Mouse (Mus musculus): Measurements from ENCODE around the gene Vtn. TPM values are rescaled to one million over a fixed set of nuclear protein-coding genes. Genes with fewer than 3 reads are reported as not detected.

The Vtn gene
- 1.2 and 10.2 TPM in 2 replicates for polyA plus RNA-seq (2015; fragmentation: Nextera tagmentation; extraction: Ambion mirVana)

DNA sequence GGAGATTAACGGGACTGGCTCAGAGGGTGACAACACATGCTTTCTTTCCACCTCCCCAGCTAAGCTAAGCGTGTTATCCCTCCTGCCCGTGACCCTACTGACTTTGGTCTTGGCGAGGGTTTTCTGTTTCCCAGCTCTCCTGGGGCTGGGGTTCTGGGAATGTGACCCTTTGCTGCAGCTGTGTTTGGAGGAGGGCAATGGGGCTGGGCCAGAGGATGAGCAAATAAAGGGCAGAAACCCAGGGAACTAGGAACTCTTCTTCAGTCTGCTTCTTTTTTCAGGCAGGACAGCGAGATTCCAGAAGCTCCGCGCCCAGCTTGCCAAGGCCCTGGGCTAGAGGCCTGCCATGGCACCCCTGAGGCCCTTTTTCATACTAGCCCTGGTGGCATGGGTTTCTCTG, at the start of gene Vtn:
Gene Vtn, plus strand, starts transcription at position 88 of the 400 bp plus-strand sequence.
- H3K4me1 ChIP-seq: peaks cover 15% of the 10 kb centered on the region
- no peak for ATAC-seq (ENCODE audit: borderline replicate concordance, extremely low read depth, low FRiP score, low TSS enrichment)
- H3K9me3 ChIP-seq: no peaks in the 10 kb centered on the region
- no peak within 1 kb of the TSS for H3K27ac ChIP-seq
- H3K9ac ChIP-seq: no peak within 1 kb of the TSS
- H3K36me3 ChIP-seq: no peaks in the 10 kb centered on the region
- WGBS: 33% methylated on average over 7 of the region's 7 CpGs
- peak within 1 kb of the TSS; percentile 96 for H3K4me2 ChIP-seq
- peaks cover 71% of the 10 kb centered on the region for H3K27me3 ChIP-seq
- H3K4me3 ChIP-seq: peak within 1 kb of the TSS; percentile 48

DNA sequence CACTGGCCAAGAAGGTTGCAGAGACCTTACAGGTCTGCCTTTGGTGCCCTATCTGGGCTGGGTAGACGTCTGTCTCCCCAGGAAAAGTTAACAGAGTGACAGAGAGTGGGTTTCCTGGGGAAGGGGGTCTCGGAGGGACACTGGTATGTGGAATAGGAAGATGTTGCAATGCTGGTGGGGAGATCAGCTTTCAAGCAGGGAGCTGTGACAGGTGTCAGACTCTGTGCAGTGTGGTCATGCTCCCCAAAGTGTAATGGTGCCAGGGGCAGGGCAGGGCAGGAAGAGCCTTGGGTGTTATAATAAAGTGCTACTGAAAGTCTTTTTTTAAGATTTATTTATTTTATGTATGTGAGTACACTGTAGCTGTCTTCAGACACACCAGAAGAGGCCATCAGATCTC, 48.6 kb upstream of the Vtn start:
- Histone ChIP-seq H3K4me1 (no peaks in the 10 kb centered on the region), H3K9me3 (no peaks in the 10 kb centered on the region), H3K9ac (no peak overlapping the region), H3K4me2 (no peak overlapping the region), H3K27ac (no peak overlapping the region), H3K4me3 (no peak overlapping the region), H3K36me3 (no peaks in the 10 kb centered on the region), H3K27me3 (no peaks in the 10 kb centered on the region)
- WGBS: 34% methylated on average over 2 of the region's 2 CpGs
- ATAC-seq (ENCODE audit: borderline replicate concordance, extremely low read depth, low FRiP score, low TSS enrichment): no peak

DNA sequence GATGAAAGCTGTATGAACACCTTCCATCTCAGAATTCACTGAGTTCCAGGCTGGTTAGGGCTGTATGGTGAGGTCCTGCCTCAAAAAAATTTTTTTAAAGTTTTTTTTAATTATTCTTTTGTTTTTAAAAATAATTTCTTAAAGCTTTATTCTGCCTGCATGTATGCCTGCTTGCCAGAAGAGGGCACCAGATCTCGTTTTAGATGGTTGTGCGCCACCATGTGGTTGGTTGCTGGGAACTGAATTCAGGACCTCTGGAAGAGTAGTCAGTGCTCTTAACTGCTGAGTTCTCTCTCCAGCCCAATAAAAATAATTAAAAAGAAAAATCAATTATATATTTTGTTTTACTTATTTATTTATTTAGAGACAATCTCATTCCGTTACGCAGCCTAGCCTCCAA, 45.2 kb upstream of the Vtn start:
- Histone ChIP-seq H3K9ac (no peak overlapping the region), H3K4me3 (no peak overlapping the region), H3K9me3 (no peaks in the 10 kb centered on the region), H3K36me3 (no peaks in the 10 kb centered on the region), H3K27me3 (peaks cover 5% of the 10 kb centered on the region; the same call in 1 of the 2 replicates), H3K4me2 (no peak overlapping the region), H3K27ac (no peak overlapping the region), H3K4me1 (no peaks in the 10 kb centered on the region)
- WGBS: 18% methylated on average over 4 of the region's 4 CpGs
- no peak for ATAC-seq (ENCODE audit: borderline replicate concordance, extremely low read depth, low FRiP score, low TSS enrichment)

DNA sequence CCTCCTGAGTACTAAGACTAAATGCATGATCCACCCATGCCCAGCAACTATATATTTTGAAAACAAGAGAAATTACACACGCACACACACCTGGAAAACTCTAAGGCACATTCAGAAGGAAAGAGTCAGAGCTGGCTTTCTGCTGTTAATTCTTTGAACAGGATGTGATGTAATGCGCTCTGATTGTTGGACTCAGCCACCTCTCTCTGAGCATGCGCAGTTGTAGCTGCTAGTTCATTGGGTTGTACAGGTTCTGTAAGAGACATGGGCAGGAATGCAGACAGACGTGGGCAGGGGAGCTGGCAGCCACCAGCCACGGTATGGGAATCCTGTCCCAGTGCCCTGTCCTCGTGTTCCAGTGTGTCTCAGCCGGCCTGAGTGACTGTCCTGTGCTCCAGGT, 44.6 kb upstream of the Vtn start:
- Histone ChIP-seq H3K9ac (no peak overlapping the region), H3K4me1 (no peaks in the 10 kb centered on the region), H3K9me3 (no peaks in the 10 kb centered on the region), H3K4me3 (no peak overlapping the region), H3K36me3 (no peaks in the 10 kb centered on the region), H3K4me2 (no peak overlapping the region), H3K27ac (no peak overlapping the region), H3K27me3 (peaks cover 5% of the 10 kb centered on the region; the same call in 1 of the 2 replicates)
- no peak for ATAC-seq (ENCODE audit: borderline replicate concordance, extremely low read depth, low FRiP score, low TSS enrichment)
- 62% methylated on average over 7 of the region's 7 CpGs for WGBS

DNA sequence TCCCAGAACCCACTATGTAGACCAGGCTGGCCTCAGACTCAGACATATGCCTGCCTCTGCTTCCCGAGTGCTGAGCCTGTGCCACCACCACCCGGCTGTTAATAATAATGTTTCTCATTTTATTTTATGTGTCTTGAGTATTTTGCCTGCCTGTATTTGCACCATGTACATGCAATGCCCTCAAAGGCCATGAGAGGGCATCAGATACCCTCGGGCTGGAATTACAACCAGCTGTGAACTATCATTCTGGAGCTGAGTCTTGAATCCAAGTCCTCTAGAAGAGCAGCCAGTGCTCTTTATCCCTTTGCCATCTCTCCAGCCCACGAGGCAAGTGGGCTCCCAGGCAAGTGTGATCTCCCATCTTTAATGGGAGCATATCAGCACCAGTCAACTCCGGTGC, 43.6 kb upstream of the Vtn start:
- no peaks in the 10 kb centered on the region for H3K9me3 ChIP-seq
- no peaks in the 10 kb centered on the region for H3K36me3 ChIP-seq
- H3K9ac ChIP-seq: no peak overlapping the region
- no peak overlapping the region for H3K27ac ChIP-seq
- H3K4me3 ChIP-seq: no peak overlapping the region
- no peaks in the 10 kb centered on the region for H3K4me1 ChIP-seq
- H3K27me3 ChIP-seq: peaks cover 5% of the 10 kb centered on the region; the same call in 1 of the 2 replicates
- no peak for ATAC-seq (ENCODE audit: borderline replicate concordance, extremely low read depth, low FRiP score, low TSS enrichment)
- 26% methylated on average over 5 of the region's 5 CpGs for WGBS
- H3K4me2 ChIP-seq: no peak overlapping the region

DNA sequence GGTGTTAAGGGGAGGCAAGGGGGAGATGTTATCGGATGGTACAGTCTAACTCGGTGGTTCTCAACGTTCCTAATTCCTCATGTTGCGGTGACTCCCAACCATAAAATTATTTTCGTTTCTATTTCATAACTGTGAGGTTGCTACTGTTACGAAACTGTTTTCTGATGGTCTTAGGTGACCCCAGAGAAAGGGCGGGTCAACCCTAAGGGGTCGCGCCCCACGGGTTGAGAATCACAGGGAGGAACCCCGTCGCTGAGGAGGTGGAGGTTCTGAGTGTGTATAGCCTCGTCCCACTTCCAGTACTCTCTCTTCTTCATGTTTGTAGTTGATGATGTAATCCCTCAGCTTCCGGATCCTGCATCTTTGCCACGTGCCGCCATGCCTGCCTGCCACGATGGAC, 40.2 kb upstream of the Vtn start:
- no peak overlapping the region for H3K27ac ChIP-seq
- H3K9ac ChIP-seq: no peak overlapping the region
- peaks cover 5% of the 10 kb centered on the region; the same call in 1 of the 2 replicates for H3K27me3 ChIP-seq
- no peaks in the 10 kb centered on the region for H3K36me3 ChIP-seq
- H3K4me2 ChIP-seq: no peak overlapping the region
- 76% methylated on average over 17 of the region's 17 CpGs for WGBS
- H3K9me3 ChIP-seq: no peaks in the 10 kb centered on the region
- H3K4me1 ChIP-seq: no peaks in the 10 kb centered on the region
- ATAC-seq (ENCODE audit: borderline replicate concordance, extremely low read depth, low FRiP score, low TSS enrichment): no peak
- H3K4me3 ChIP-seq: no peak overlapping the region

DNA sequence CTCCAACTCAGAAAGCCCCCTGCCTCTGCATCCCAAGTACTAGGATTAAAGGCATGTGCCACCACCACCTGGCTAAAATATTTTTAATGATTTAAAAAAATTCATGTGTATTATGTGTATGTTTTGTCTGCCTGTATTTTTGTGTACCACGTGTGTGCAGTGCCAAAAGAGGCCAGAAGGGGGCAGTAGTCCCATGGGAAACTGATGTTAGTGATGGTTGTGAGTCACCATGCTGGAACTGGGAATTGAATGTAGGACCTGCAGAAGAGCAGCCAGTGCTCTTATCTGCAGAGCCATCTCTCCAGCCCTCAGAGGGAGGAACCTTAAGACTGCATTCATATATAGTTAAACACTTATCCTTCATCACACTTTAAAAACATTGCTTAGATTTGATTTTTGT, 37.0 kb upstream of the Vtn start:
- Histone ChIP-seq H3K27ac (no peak overlapping the region), H3K4me2 (no peak overlapping the region), H3K27me3 (no peaks in the 10 kb centered on the region), H3K9me3 (no peaks in the 10 kb centered on the region), H3K36me3 (no peaks in the 10 kb centered on the region), H3K4me3 (no peak overlapping the region), H3K4me1 (peaks cover 14% of the 10 kb centered on the region), H3K9ac (no peak overlapping the region)
- ATAC-seq (ENCODE audit: borderline replicate concordance, extremely low read depth, low FRiP score, low TSS enrichment): no peak
- 65% methylated on average over 1 of the region's 1 CpGs for WGBS

DNA sequence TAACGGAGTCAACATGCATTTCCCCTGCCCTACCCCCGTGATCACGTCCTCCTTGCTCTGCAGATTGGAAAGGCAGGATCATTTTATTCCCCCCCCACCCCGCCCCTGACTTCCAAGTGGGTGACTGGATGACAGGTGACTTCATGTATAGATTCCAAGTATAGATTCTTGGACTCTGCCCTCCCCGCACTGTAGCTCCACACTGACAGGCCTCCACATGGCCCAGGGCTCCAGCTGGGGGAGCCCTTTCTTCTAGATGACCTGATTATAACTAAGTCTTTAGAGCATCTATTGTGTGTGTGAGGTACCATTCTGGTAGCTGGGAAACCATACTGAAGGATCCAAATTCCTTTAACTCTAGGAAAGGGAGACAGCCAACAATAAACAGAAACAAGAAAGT, 36.2 kb upstream of the Vtn start:
- no peak overlapping the region for H3K9ac ChIP-seq
- no peak for ATAC-seq (ENCODE audit: borderline replicate concordance, extremely low read depth, low FRiP score, low TSS enrichment)
- H3K4me3 ChIP-seq: no peak overlapping the region
- H3K36me3 ChIP-seq: no peaks in the 10 kb centered on the region
- H3K27me3 ChIP-seq: no peaks in the 10 kb centered on the region
- H3K4me2 ChIP-seq: no peak overlapping the region
- peaks cover 14% of the 10 kb centered on the region for H3K4me1 ChIP-seq
- no peaks in the 10 kb centered on the region for H3K9me3 ChIP-seq
- no peak overlapping the region for H3K27ac ChIP-seq
- WGBS: 85% methylated on average over 5 of the region's 5 CpGs

DNA sequence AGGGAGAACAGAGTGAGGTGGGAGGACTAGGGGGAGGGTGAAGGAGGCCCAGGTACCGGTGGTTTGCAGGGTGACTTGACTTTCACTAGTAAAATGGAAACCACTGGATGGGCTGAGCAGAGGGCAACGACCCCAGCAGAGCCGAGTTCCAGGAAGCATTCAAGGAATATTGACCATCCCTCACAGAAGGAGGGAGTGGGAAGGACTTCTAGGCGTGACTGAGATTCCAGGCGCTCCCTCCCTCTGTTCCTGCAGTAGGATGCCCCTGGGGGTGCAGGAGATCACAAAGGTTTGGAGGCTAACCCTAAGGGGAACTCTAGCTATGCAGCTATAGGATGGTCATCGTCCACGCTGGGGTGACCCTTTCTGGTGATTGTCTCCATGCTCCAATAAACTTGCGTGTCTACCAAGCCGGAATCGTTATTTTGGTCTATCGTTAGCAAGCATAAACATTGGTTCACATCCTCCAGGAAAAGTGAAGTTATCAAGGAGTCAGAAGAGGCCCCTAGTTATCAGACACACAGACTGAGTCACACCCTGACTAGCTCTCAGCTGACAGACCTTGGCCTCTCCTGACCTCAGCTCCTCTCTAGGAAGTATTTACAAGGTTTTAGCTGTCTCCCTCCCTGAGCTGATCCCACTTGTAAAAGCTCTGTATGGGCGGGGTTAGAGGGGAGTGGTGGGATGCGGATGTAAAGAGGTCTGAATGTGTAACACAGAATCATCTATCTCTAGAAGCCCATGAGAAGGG, 35.4 kb upstream of the Vtn start:
- WGBS: 54% methylated on average over 13 of the region's 13 CpGs
- Histone ChIP-seq H3K4me2 (no peak overlapping the region), H3K4me1 (peaks cover 14% of the 10 kb centered on the region), H3K27me3 (no peaks in the 10 kb centered on the region), H3K4me3 (no peak overlapping the region), H3K27ac (no peak overlapping the region), H3K9me3 (no peaks in the 10 kb centered on the region), H3K9ac (no peak overlapping the region), H3K36me3 (no peaks in the 10 kb centered on the region)
- no peak for ATAC-seq (ENCODE audit: borderline replicate concordance, extremely low read depth, low FRiP score, low TSS enrichment)

DNA sequence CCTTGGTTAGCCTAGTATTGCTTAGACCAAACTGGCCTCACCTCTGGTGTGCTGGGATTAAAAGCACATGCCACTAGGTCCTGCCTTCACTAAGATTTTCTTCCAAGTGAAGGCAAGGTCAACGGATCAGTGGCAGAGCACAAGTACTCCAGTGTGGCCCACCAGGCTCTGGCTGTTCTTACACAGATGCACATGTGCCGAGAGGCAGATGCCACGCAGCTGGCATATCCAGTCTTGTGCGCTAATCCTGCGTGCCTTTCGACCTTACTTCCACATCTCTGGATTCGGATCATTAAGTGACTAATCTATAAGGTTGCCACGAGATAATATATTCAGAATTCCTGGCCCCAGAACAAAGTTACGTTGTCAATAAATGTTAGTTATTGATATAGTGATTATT, 33.8 kb upstream of the Vtn start:
- 23% methylated on average over 9 of the region's 9 CpGs for WGBS
- Histone ChIP-seq H3K9me3 (no peaks in the 10 kb centered on the region), H3K27ac (no peak overlapping the region; the same call in 1 of the 2 replicates), H3K36me3 (no peaks in the 10 kb centered on the region), H3K4me1 (peaks cover 14% of the 10 kb centered on the region), H3K4me3 (peak overlapping the region; percentile 85), H3K4me2 (peak overlapping the region; percentile 95), H3K27me3 (no peaks in the 10 kb centered on the region), H3K9ac (peak overlapping the region; percentile 82; the same call in 1 of the 2 replicates)
- no peak for ATAC-seq (ENCODE audit: borderline replicate concordance, extremely low read depth, low FRiP score, low TSS enrichment)

DNA sequence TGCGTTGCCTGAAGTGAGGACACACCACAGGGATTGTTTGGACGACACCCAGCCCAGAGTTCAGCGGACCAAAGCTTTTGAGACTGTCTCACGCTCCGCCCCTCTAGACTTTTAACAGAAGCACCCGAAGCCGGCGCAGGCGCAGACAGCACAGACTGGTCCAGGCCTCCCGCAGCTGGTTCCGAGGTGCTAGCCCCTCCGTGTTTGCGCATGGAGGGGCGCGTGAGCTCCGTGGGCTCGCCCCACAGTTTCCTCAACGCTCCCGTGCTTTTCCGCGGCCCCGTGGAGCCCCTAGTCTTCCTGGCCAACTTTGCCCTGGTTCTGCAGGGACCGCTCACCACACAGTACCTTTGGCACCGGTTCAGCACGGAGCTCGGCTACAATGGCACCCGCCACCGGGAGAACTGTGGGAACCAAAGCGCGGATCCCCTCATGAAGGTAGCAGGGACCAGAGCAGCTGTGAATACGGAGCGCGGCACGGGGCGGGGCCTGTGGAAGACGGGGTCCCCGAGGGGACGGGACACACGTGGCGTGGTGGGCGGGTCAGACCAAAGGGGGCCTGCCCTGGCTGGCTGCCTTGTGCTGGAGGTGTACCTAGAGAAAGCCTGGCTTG, 33.2 kb upstream of the Vtn start, which contains the start of gene Slc46a1:
Gene Slc46a1, plus strand, starts transcription at position 130 of the 613 bp plus-strand sequence.
- peak within 1 kb of the TSS; percentile 95 for H3K27ac ChIP-seq
- H3K9ac ChIP-seq: peak within 1 kb of the TSS; percentile 82
- peaks cover 14% of the 10 kb centered on the region for H3K4me1 ChIP-seq
- no peaks in the 10 kb centered on the region for H3K9me3 ChIP-seq
- H3K4me3 ChIP-seq: peak within 1 kb of the TSS; percentile 85
- no peaks in the 10 kb centered on the region for H3K36me3 ChIP-seq
- under 1% methylated on average over 41 of the region's 41 CpGs for WGBS
- peak within 1 kb of the TSS; percentile 95 for H3K4me2 ChIP-seq
- H3K27me3 ChIP-seq: no peaks in the 10 kb centered on the region
- peak; percentile 96 for ATAC-seq (ENCODE audit: borderline replicate concordance, extremely low read depth, low FRiP score, low TSS enrichment)

DNA sequence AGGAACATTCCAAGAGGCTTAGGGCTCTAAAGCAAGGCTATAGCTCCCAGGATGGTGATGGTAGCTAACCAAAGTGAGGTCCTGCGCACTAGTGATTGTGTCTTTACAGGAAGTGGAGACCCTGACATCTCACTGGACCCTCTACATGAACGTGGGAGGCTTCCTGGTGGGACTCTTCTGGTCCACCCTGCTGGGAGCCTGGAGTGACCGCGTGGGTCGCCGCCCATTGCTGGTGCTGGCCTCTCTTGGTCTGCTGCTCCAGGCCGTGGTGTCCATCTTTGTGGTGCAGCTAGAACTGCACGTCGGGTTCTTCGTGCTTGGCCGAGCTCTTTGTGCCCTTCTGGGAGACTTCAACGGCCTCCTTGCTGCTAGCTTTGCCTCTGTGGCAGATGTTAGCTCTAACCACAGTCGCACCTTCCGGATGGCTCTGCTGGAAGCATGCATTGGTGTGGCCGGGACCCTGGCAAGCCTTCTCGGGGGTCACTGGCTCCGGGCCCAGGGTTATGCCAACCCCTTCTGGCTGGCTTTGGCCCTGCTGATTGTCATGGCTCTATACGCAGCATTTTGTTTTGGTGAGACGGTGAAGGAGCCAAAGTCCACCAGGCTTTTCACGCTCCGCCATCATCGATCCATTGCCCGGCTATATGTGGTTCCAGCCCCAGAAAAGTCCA, 32.5 kb upstream of the Vtn start:
- no peaks in the 10 kb centered on the region for H3K36me3 ChIP-seq
- no peaks in the 10 kb centered on the region for H3K27me3 ChIP-seq
- peak overlapping the region; percentile 85 for H3K4me3 ChIP-seq
- H3K4me1 ChIP-seq: peaks cover 14% of the 10 kb centered on the region
- H3K4me2 ChIP-seq: peak overlapping the region; percentile 95
- peak overlapping the region; percentile 95 for H3K27ac ChIP-seq
- H3K9me3 ChIP-seq: no peaks in the 10 kb centered on the region
- 70% methylated on average over 23 of the region's 23 CpGs for WGBS
- H3K9ac ChIP-seq: peak overlapping the region; percentile 82; the same call in 1 of the 2 replicates
- ATAC-seq (ENCODE audit: borderline replicate concordance, extremely low read depth, low FRiP score, low TSS enrichment): peak; percentile 6; the same call in 1 of the 2 replicates
